Mouse (Mus musculus) layer of hippocampus, postnatal 36 days (tissue): ENCODE measurements around the gene Prdm15. TPM values are rescaled to one million over a fixed set of nuclear protein-coding genes. Genes with fewer than 3 reads are reported as not detected.

Source experiments
- DNase-seq, 2 experiments: peaks; one replicate each; pipeline ENCODE4 v3.0.0; 2022
- total RNA-seq, 2 experiments: library from RNA; stranded (reverse); gene quantifications; 2 replicates each; pipeline ENCODE4 v1.2.3; 2021

Gene Prdm15
- 10 to 100 TPM; 26.9 to 29.1 TPM for total RNA-seq

DNA sequence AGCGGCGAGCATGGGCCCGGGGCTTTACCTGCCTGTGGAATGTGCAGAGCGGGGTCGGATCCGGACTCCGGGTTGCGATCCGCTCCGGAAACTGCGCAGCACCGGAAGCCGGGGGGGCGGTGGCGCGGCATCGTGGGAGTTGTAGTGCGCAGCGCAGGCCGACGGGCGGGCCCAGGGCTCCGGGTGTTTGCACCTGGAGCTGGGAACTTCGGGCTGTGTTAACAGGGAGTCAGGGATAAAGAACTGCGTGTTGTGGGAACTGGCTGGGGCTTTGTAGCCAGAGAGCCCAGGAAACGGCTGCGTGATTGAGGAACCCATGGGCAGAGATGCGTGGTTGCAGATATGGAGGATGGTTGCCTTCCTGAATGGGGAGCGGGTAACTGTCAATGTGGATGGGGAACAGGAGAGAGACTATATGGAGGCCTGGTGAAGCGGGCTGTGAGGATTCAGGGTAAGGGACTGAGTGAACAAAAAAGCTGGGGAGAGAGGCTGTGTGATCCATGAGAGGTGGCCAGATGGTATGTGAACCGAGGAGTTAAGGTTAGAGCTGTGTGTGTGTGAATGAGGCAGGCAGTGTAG lies at the start of gene Prdm15:
Prdm15 (minus strand) TSS at position 110 of the 579 bp plus-strand sequence.
- peak; percentile 91 to 92 for DNase-seq

DNA sequence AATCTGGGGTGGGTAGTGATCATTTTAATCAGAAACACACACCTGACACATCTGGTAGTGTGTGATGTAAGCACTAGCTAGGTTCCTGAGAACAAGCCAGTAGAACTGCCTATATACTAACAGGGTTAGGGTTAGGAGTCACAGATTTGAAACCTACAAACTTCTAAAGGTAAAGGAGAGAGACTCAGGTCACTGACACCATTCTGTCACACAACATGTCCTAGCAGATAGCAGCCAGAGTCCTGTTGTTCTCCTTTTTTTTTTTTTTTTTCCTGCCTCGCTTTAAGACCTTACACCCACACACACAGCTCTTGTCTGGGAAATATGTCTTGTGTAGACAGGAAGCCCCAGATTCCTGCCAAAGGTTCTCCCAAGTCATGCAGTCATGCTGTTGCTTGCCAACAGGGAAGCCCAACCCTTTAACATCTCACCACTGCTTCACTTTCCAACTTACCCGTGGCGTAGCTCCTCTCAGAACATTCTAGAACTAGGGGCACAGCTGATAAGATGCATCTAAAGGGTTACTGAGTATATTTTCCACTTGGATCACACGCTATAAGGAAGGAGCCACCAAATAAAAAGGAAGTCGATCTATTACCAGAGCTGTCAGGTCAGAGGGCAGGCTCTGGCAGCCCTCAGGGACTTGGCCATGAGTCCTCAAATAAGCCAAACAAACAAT lies 45.8 kb upstream of the Prdm15 start:
- no peak for DNase-seq

DNA sequence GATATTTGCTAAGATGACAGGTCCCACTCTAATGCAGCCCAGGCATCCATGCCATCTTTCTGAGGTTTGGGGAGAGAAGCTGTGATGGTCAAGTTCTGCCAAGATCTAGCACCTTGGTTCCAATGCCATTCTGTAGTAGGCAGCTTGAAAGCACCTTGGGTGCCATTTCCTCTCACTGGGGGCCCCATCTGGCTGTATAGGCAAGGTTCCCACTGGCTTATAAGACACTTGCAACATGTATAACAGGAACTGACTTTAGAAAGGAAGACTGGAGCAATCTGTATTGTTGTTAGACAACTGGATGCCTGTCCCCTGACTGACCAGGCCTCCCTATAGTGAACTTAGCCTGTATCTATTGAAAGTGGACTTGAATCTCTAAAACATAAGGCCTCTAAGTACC lies 36.1 kb upstream of the Prdm15 start:
- no peak for DNase-seq

- DNase-seq = no peak
Observed at GRCm38 (mm10) chr16:97883696-97884095, 32.0 kb upstream of the Prdm15 start.

DNA sequence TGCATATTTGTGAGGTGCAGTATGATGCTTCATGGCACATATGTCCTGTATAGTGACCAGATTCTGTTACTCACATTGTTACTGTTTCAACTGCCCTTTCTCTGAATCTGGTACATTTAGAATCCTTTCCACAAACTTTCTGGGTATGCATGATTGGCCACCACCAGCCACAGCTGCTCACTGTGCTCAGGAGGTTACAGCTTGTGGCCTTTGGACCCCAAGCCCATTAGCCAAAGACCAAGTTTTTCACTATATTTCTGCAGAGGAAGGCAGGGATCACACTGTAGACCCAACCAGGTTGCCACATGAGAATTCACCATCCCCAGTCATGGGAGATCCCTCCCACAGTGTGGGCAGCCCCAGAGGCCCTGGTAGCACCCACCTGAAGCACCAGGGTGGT lies 31.2 kb upstream of the Prdm15 start:
- no peak for DNase-seq

DNA sequence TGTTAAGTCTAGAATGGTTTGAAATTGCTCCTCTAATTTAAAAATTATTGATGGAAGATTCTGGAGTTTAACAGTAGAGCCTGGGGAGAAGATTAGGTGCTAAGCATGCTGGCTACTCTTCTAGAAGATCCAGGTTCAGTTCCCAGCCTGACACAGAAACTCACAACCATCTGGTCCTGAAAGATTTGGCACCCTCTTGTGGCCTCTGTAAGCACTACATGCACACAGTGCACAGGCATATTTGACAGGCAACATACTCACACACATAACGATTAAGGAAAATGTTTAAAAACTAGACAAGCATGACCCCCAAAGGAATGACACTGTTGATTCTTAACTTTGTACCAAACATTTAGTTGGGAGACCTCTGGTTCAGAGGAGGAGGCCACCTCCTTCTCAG lies 27.5 kb upstream of the Prdm15 start:
- DNase-seq = no peak

DNA sequence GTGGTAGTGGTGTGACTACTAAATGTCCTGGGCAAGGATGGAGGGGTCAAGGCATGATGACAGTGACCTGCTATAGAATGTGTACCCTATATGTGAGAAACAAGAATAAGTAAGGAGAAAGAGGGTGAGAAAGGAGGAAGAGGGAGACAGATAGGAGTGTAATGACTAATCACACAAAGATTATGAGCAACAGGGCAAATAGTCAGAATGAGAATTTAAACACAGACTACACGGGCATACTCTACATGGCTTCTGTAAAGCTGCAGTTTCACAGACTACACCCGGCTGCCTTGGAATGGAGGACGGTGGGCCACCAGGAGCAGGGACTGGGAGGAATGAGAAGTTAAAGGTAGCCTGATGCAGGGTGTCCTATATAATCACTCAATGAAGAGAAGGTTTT lies 25.9 kb upstream of the Prdm15 start:
- DNase-seq = no peak

DNA sequence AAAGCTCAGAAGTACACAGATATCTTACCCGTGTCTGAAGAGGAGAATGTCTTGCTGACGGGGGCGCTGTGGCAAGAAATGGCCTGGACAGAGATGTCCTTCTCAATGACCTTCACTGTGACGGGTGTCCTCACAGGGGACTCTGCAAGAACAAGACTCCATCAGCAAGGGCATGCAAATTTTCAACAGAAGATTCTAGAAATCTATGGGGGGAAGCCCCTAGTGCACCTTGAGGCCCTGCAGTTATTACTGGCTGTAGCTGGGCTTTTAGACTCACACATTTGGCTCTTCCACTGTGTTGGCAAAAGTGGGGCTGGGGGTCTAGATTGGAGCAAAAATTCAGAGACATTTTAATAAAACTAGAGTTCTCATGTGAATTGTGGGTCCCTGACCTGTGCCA lies 23.5 kb upstream of the Prdm15 start:
- DNase-seq = no peak

GRCm38 (mm10) chr16:97874376-97874775 lies 22.7 kb upstream of the Prdm15 start:
- no peak for DNase-seq

GRCm38 (mm10) chr16:97872657-97873056 lies 21.0 kb upstream of the Prdm15 start:
- no peak for DNase-seq

GRCm38 (mm10) chr16:97869193-97870102 lies 17.8 kb upstream of the Prdm15 start:
- no peak for DNase-seq

GRCm38 (mm10) chr16:97863932-97864467 lies 12.3 kb upstream of the Prdm15 start:
- no peak for DNase-seq

GRCm38 (mm10) chr16:97856050-97856449 lies 4.4 kb upstream of the Prdm15 start:
- DNase-seq = no peak

GRCm38 (mm10) chr16:97851061-97851740 lies 449 bp downstream of the Prdm15 start:
- DNase-seq = peak; percentile 85 to 86

DNA sequence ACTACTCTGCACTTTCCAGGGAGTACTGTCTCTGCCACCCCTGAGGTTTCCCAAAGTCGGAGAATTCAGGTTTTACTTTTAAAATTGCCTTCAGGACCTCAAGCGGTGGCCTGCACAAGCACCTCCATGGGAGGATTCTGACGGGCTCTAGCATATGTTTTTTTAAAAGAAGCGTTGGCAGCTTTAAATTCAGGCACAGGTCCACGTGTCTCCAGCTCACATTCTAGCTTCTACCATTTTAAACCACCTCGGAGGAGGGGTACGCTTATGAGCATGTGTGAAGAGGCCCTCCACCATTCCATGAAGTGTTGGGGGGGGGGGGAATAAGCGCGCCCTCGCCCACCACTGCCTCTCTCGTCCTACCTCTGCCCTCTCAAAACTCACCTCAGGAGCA lies 986 bp downstream of the Prdm15 start:
- DNase-seq = peak in 1 of 2 experiments; percentile 20

- DNase-seq = no peak
Observed at GRCm38 (mm10) chr16:97848832-97849231, 2.8 kb downstream of the Prdm15 start.

- no peak for DNase-seq
Observed at GRCm38 (mm10) chr16:97844967-97845937, 6.4 kb downstream of the Prdm15 start.

DNA sequence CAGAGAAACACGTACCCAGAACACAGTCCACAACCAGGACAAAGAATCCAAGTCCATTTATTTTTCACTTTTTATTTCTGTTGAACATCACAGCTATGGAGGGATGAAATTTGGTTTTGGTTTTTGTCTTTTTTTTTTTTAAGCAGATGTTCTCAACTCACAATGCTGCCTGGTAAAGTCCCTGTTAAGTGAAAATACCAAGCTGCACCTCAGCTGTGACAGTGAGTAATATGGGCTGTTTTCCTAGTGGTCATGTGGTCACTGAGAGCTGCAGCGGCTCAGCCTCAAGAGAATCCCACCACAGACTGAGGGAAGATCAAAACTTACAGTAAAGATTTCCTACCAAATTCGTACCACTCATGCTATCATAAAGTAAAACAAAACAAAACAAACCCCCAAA lies 19.5 kb downstream of the Prdm15 start:
- no peak for DNase-seq

- no peak for DNase-seq
Observed at GRCm38 (mm10) chr16:97828207-97828606, 23.4 kb downstream of the Prdm15 start.

DNA sequence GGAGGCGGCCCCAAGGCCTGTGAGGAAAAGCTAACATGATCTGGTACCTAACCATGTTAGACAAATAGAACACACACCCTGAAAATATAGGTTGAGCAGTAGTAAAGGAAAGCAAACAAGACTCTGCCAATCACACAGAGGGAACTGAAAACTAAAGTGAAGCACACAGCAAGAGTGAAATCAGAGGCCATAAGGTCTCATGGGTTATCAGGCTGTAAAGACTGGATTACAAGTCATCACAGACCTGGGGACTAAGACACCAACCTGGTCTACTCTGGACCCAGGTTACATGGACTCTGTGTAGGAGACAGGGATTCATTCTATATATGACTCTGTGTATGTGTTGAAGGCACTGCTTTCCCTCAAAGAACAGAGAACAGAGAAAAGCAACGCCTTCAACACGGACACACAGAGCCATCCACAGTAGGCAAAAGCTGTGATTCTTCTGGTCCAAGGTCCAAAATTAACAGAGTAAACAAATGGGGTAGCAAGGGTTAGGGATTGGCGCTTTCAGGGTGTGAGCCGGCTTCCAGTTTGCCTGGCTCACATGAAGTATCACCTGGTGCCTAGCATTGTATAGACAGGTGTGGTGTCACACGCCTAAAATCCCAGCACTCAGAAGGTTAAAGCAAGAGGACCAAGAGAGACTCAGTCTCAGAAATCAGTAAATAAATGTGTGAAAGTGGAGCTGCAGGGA lies 28.2 kb downstream of the Prdm15 start:
- DNase-seq = no peak

- no peak for DNase-seq
Observed at GRCm38 (mm10) chr16:97819532-97819931, 32.1 kb downstream of the Prdm15 start.
